Mouse (Mus musculus): ENCODE data around the gene Ces1c.

- TF ChIP-seq ZC3H11A (IDR thresholded peaks at IDR 0.05; ENCODE audit: borderline replicate concordance, low read depth, low read length) (no peak), CHD2 (IDR thresholded peaks at IDR 0.05; ENCODE audit: low read depth, low read length) (no peak), HCFC1 (IDR thresholded peaks at IDR 0.05; ENCODE audit: borderline replicate concordance, insufficient read depth, low read length) (no peak), ZNF384 (IDR thresholded peaks at IDR 0.05; ENCODE audit: low read depth, low read length) (no peak), MAFK (IDR thresholded peaks at IDR 0.05; ENCODE audit: insufficient read depth, low read depth, low read length) (no peak)
These were observed 32.3 kb upstream of the Ces1c start for GRCm38 (mm10) chr8:93163363-93163762.
